In genomic region chr5:51923417-51923816, GRCm38 (mm10) we compare ENCODE assay signal across 21 mouse cellular contexts.
DNase-seq lines count a peak whose midpoint lies in the region; ATAC-seq and TF ChIP-seq lines count a peak whose summit lies in the region.
"Had no signal": no experiment of that assay in that cellular context is flagged by ENCODE, and none has a peak within 500 bp of the region (broad histone marks: within the 10 kb centered on the region; RNA-seq: fewer than 3 reads in every experiment).

No protein-coding gene starts in this region.

- no peak overlapping the region for H3K27ac ChIP-seq in heart, embryonic 12.5 days (ENCODE audit: poor library complexity, severe bottlenecking)
- H3K27ac ChIP-seq in layer of hippocampus, adult 2 months, result no peak overlapping the region
- H3K27ac ChIP-seq: forebrain, embryonic 15.5 days; hindbrain, embryonic 15.5 days; intestine, embryonic 15.5 days; limb, embryonic 12.5 days; liver, embryonic 12.5 days had no signal

- DNase-seq in heart, adult 8-10 months (ENCODE audit: low spot score), result no peak
- peak; percentile 10 for DNase-seq in right cerebral cortex, adult 18-20 months
- DNase-seq in right cerebral cortex, adult 2 months (ENCODE audit: low spot score in 2 of 2), result no peak
- DNase-seq in layer of hippocampus, adult 2 months (ENCODE audit: low spot score in 2 of 2), result peak; percentile 36 to 70
- peak; percentile 23 for DNase-seq in telencephalon, adult 2 months (ENCODE audit: low read depth, low spot score)
- DNase-seq in thymus, postnatal 4 days, result no peak
- no peak for DNase-seq in cerebellum, adult 9-11 months
- DNase-seq: adrenal gland, adult 2 months; cerebellum, postnatal 14 days; embryo, embryonic 11 days; kidney, adult 9 months; kidney, postnatal 4 days; lung, adult 2 months; retina, postnatal 1 day; thymus, postnatal 14 days had no signal

- TF ChIP-seq CTCF in layer of hippocampus, adult 2 months (conservative IDR thresholded peaks at IDR 0.05), result no peak

- 63% methylated on average over 7 of the region's 7 CpGs for WGBS in heart, embryonic 12.5 days

- no peak for ATAC-seq in heart, embryonic 12.5 days (ENCODE audit: insufficient number of reproducible peaks, low FRiP score)
- ATAC-seq: forebrain, embryonic 15.5 days; intestine, embryonic 15.5 days; liver, embryonic 12.5 days had no signal

- peak overlapping the region; percentile 13; the same call in 1 of the 2 replicates for H3K4me2 ChIP-seq in heart, embryonic 12.5 days
- H3K4me2 ChIP-seq: forebrain, embryonic 15.5 days; hindbrain, embryonic 15.5 days; intestine, embryonic 15.5 days; limb, embryonic 12.5 days; liver, embryonic 12.5 days had no signal

- H3K36me3 ChIP-seq in heart, embryonic 12.5 days, result no peaks in the 10 kb centered on the region
- H3K36me3 ChIP-seq: forebrain, embryonic 15.5 days; hindbrain, embryonic 15.5 days; intestine, embryonic 15.5 days; limb, embryonic 12.5 days; liver, embryonic 12.5 days had no signal

- H3K9me3 ChIP-seq in heart, embryonic 12.5 days (replicated peaks), result no peaks in the 10 kb centered on the region
- H3K9me3 ChIP-seq: forebrain, embryonic 15.5 days; hindbrain, embryonic 15.5 days; intestine, embryonic 15.5 days; limb, embryonic 12.5 days; liver, embryonic 12.5 days had no signal

- no peaks in the 10 kb centered on the region for H3K27me3 ChIP-seq in heart, embryonic 12.5 days (replicated peaks)
- H3K27me3 ChIP-seq: forebrain, embryonic 15.5 days; hindbrain, embryonic 15.5 days; intestine, embryonic 15.5 days; limb, embryonic 12.5 days; liver, embryonic 12.5 days had no signal

- no peak overlapping the region for H3K4me3 ChIP-seq in heart, embryonic 12.5 days
- H3K4me3 ChIP-seq in layer of hippocampus, adult 2 months, result no peak overlapping the region
- H3K4me3 ChIP-seq: forebrain, embryonic 15.5 days; hindbrain, embryonic 15.5 days; intestine, embryonic 15.5 days; limb, embryonic 12.5 days; liver, embryonic 12.5 days had no signal

- H3K4me1 ChIP-seq in heart, embryonic 12.5 days (replicated peaks), result peaks cover 13% of the 10 kb centered on the region
- H3K4me1 ChIP-seq: forebrain, embryonic 15.5 days; hindbrain, embryonic 15.5 days; intestine, embryonic 15.5 days; limb, embryonic 12.5 days; liver, embryonic 12.5 days had no signal

- H3K9ac ChIP-seq in heart, embryonic 12.5 days, result no peak overlapping the region
- H3K9ac ChIP-seq: forebrain, embryonic 15.5 days; hindbrain, embryonic 15.5 days; intestine, embryonic 15.5 days; limb, embryonic 12.5 days; liver, embryonic 12.5 days had no signal

Comparison
In these comparisons a context has a peak if more than half of its experiments do, and no peak if none do; other contexts are left out.
1. DNase-seq: peak in right cerebral cortex, adult 18-20 months (single experiment), layer of hippocampus, adult 2 months (2 of 2) and telencephalon, adult 2 months (single experiment); none in heart, adult 8-10 months (single experiment), right cerebral cortex, adult 2 months (0 of 2), thymus, postnatal 4 days (single experiment) and cerebellum, adult 9-11 months (single experiment).